Mouse (Mus musculus) testis, adult 2 months (tissue): ENCODE measurements at regions not wholly inside any gene's neighbourhood (a gene's known extent, or its start where the extent isn't known, plus 50 kb on each side); places are given as distances from the start of the nearest gene placed in this dataset.
"Not testable (repeated sequence)": the region's sequence is repeated elsewhere in the genome, so short reads cannot be mapped to it uniquely, and the experiment has no call there.

Experiments
- H3K27ac ChIP-seq: fragments of 200-500 bp; 2 replicates; pipeline ENCODE4 v1.5.1; 2012; ENCODE audit warnings: low read depth, low read length; ENCODE audit not compliant: control insufficient read depth, insufficient read depth
- H3K27me3 ChIP-seq: fragments of 200-500 bp; 2 replicates; pipeline ENCODE4 v1.6.1; 2012; ENCODE audit warnings: mild to moderate bottlenecking, low read length, moderate library complexity; ENCODE audit not compliant: control insufficient read depth, insufficient read depth
- H3K36me3 ChIP-seq: fragments of 200-500 bp; 2 replicates; pipeline ENCODE4 v1.6.1; 2012; ENCODE audit warnings: mild to moderate bottlenecking, low read length; ENCODE audit not compliant: control insufficient read depth, insufficient read depth
- H3K4me1 ChIP-seq: fragments of 200-500 bp; 2 replicates; pipeline ENCODE4 v1.6.1; 2012; ENCODE audit warnings: low read length; ENCODE audit not compliant: control insufficient read depth, insufficient read depth
- H3K4me3 ChIP-seq: fragments of 200-500 bp; 2 replicates; pipeline ENCODE4 v1.5.1; 2012; ENCODE audit warnings: low read depth, mild to moderate bottlenecking, low read length, moderate library complexity, mixed read lengths; ENCODE audit not compliant: control insufficient read depth
- CTCF ChIP-seq: fragments of 200-500 bp; IDR thresholded peaks from 2 replicates; pipeline ENCODE4 v1.5.1; 2012; ENCODE audit warnings: low read depth, mild to moderate bottlenecking, inconsistent platforms, low read length, moderate library complexity; ENCODE audit not compliant: control insufficient read depth, insufficient read depth, insufficient replicate concordance
- POLR2A ChIP-seq: fragments of 200-500 bp; IDR thresholded peaks from 2 replicates; pipeline ENCODE4 v1.6.1; 2012; ENCODE audit warnings: low read depth, mild to moderate bottlenecking, inconsistent platforms, low read length, moderate library complexity; ENCODE audit not compliant: control insufficient read depth

DNA sequence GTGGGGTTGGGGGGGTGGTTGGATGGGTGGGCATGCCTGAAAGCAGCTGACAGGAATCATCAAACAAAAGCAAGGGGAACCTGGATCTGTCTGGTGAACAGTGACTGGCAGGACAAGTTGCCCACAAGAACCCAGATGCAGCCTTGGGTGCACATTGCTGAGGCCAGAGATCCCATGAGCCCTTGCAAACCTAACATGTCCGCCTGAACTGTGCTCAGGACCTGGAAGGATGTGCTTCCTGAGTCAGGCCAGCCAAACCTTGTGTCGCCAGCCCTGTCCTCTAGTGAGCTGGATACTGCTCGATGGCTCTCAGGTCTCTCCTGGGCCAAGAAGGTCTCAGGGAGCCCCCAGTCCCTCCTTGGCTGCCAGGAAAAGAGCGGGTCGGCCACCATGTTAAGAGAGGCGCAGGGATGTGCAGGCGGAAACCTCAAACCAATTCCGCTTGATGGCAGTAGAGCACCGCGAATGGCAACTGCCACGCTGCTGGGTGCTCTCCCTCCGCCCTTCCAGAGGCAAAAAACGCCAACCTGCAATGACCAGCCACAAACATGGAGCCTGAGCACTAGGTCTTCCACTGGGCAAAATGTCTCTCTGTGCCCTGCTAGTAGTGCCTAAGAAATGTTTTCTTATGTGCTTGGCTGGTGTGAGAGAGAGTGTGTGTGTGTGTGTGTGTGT is 140.2 kb downstream of the Pls3 start:
- not testable (repeated sequence) for H3K27ac ChIP-seq, H3K27me3 ChIP-seq, H3K4me1 ChIP-seq, H3K4me3 ChIP-seq, H3K36me3 ChIP-seq

- H3K36me3 ChIP-seq, H3K27me3 ChIP-seq, H3K4me3 ChIP-seq, H3K27ac ChIP-seq, H3K4me1 ChIP-seq: not testable (repeated sequence)
Observed at GRCm38 (mm10) chrX:75733651-75734050, 141.3 kb downstream of the Pls3 start.

- not testable (repeated sequence) for H3K27ac ChIP-seq, H3K4me3 ChIP-seq, H3K27me3 ChIP-seq, H3K36me3 ChIP-seq, H3K4me1 ChIP-seq
Observed at GRCm38 (mm10) chrX:75729791-75730190, 145.2 kb downstream of the Pls3 start.

- no peak for TF ChIP-seq CTCF
- no peak for TF ChIP-seq POLR2A
- no peaks in the 10 kb centered on the region for H3K27me3 ChIP-seq
- H3K4me3 ChIP-seq = no peak overlapping the region
- no peaks in the 10 kb centered on the region for H3K4me1 ChIP-seq
- H3K27ac ChIP-seq = no peak overlapping the region
- no peaks in the 10 kb centered on the region for H3K36me3 ChIP-seq
Observed at GRCm38 (mm10) chrX:75728507-75728906, 146.5 kb downstream of the Pls3 start.

GRCm38 (mm10) chrX:75723542-75723941 is 145.5 kb upstream of the Rab39b start:
- H3K36me3 ChIP-seq, H3K27me3 ChIP-seq: not testable (repeated sequence)
- H3K4me3 ChIP-seq = peak overlapping the region; percentile 24

GRCm38 (mm10) chrX:75699949-75700348 is 121.9 kb upstream of the Rab39b start:
- Histone ChIP-seq H3K4me3 (no peak overlapping the region), H3K4me1 (no peaks in the 10 kb centered on the region), H3K27ac (no peak overlapping the region), H3K27me3 (no peaks in the 10 kb centered on the region), H3K36me3 (no peaks in the 10 kb centered on the region)
- TF ChIP-seq POLR2A = no peak
- TF ChIP-seq CTCF = no peak

More at GRCm38 (mm10) chrX:75723542-75723941, 145.5 kb upstream of the Rab39b start:
- H3K4me1 ChIP-seq, H3K27ac ChIP-seq: not testable (repeated sequence)

GRCm38 (mm10) chrX:75675271-75675670 is 97.2 kb upstream of the Rab39b start:
- not testable (repeated sequence) for H3K4me1 ChIP-seq, H3K27ac ChIP-seq, H3K4me3 ChIP-seq

DNA sequence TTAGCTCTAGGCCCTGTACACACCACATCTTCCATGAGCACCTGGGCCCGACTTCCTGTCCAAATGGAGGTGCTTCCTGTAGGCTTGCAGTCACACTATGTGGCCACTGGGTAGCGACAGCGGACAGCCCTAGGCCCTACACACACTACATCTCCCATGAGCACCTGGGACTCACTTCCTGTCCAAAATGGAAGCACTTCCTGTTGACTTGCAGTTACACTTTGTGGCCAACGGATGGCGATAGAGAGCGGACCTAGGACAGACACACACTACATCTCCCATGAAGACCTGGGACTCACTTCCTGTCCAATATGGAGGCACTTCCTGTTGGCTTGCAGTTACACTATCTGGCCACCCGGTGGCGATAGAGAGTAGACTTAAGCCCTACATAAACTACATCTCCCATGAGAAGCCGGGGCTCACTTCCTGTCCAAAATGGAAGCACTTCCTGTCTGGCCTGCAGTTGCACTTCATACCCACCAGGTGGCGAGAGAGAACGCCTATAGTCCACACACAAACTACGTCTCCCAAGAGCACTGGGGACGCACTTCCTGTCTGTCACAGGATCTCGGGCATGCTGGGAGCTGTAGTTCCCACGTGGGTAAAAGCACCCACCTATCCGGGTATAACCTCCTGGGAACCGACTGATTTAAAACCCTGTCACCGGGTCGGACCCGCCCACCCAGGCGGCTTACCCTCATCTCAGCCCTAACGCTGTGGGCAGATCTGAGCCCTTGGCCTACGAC is 96.1 kb upstream of the Rab39b start:
- no peaks in the 10 kb centered on the region for H3K36me3 ChIP-seq
- H3K27ac ChIP-seq = no peak overlapping the region
- H3K4me1 ChIP-seq = no peaks in the 10 kb centered on the region
- no peaks in the 10 kb centered on the region for H3K27me3 ChIP-seq
- peak overlapping the region; percentile 71 for H3K4me3 ChIP-seq
- no peak for TF ChIP-seq POLR2A
- TF ChIP-seq CTCF = peak; percentile 74

More at GRCm38 (mm10) chrX:75675271-75675670, 97.2 kb upstream of the Rab39b start:
- H3K27me3 ChIP-seq, H3K36me3 ChIP-seq: not testable (repeated sequence)
